Mouse (Mus musculus) lung, embryonic 16.5 days (tissue): ENCODE measurements around the gene Gm20481. TPM values are rescaled to one million over a fixed set of nuclear protein-coding genes. Genes with fewer than 3 reads are reported as not detected.
"Not testable (repeated sequence)": the region's sequence is repeated elsewhere in the genome, so short reads cannot be mapped to it uniquely, and the experiment has no call there.

Experiments used
- ATAC-seq: fragments of 200-750 bp; cut with Nextera tagmentation; 2 replicates; pipeline ENCODE4 v1.8.0; 2017; ENCODE audit warnings: low read depth, mild to moderate bottlenecking, moderate library complexity
- H3K27ac ChIP-seq: fragments of 300-500 bp; sonication (generic); 2 replicates; pipeline ENCODE4 v1.5.1; 2014; ENCODE audit warnings: mild to moderate bottlenecking, control low read depth, low read length
- H3K27me3 ChIP-seq: fragments of 300-500 bp; sonication (generic); 2 replicates; pipeline ENCODE4 v1.6.1; 2014; ENCODE audit warnings: low read depth, low read length, mixed read lengths; ENCODE audit not compliant: control insufficient read depth, insufficient read depth
- H3K36me3 ChIP-seq: fragments of 300-500 bp; sonication (generic); 2 replicates; pipeline ENCODE4 v1.6.1; 2014; ENCODE audit warnings: low read length; ENCODE audit not compliant: control insufficient read depth, insufficient read depth
- H3K4me1 ChIP-seq: fragments of 300-500 bp; sonication (generic); replicated peaks from 2 replicates; pipeline ENCODE4 v1.6.1; 2014; ENCODE audit warnings: low read length, mixed read lengths; ENCODE audit not compliant: control insufficient read depth, insufficient read depth
- H3K4me2 ChIP-seq: fragments of 300-500 bp; sonication (generic); 2 replicates; pipeline ENCODE4 v1.6.1; 2014; ENCODE audit warnings: low read depth, low read length, control low read depth
- H3K4me3 ChIP-seq: fragments of 300-500 bp; sonication (generic); 2 replicates; pipeline ENCODE4 v1.5.1; 2014; ENCODE audit warnings: mild to moderate bottlenecking, low read length, control low read depth
- H3K9ac ChIP-seq: fragments of 300-500 bp; sonication (generic); 2 replicates; pipeline ENCODE4 v1.6.1; 2014; ENCODE audit warnings: low read length, control low read depth
- H3K9me3 ChIP-seq: fragments of 300-500 bp; sonication (generic); 2 replicates; pipeline ENCODE4 v1.6.1; 2016; ENCODE audit warnings: low read length; ENCODE audit not compliant: control insufficient read depth
- WGBS: fragments of 180-500 bp; shearing (Covaris S2); extraction: QIAGEN DNeasy Blood & Tissue Kit; methylation state at CpG from one replicate; pipeline ENCODE4 v1.1.7; 2014; 5-methylcytosine and 5-hydroxymethylcytosine counted together
- polyA plus RNA-seq: library from polyadenylated mRNA; unstranded; fragments of >200 nt; fragmentation: Nextera tagmentation; extraction: Ambion mirVana; gene quantifications from 2 replicates; pipeline ENCODE4 v1.2.1, GENCODE M21; 2015

Gm20481 gene
- polyA plus RNA-seq, 1 experiment from 2014 or later, result not detected

- Histone ChIP-seq H3K4me1 (peaks cover 9% of the 10 kb centered on the region), H3K9me3 (no peaks in the 10 kb centered on the region), H3K4me2 (peak overlapping the region; percentile 77), H3K27me3 (no peaks in the 10 kb centered on the region), H3K9ac (peak overlapping the region; percentile 96), H3K36me3 (peaks cover 7% of the 10 kb centered on the region), H3K4me3 (peak overlapping the region; percentile 76), H3K27ac (peak overlapping the region; percentile 98)
- ATAC-seq, result no peak
- 5% methylated on average over 2 of the region's 2 CpGs for WGBS
These were observed 10.9 kb downstream of the Gm20481 start for GRCm38 (mm10) chr17:34980655-34981054.

GRCm38 (mm10) chr17:34981690-34982180, 12.0 kb downstream of the Gm20481 start, which contains the start of gene Lsm2:
Lsm2 (plus strand) TSS chr17:34981862.
- H3K9me3 ChIP-seq, result no peaks in the 10 kb centered on the region
- peak within 1 kb of the TSS; percentile 96 for H3K9ac ChIP-seq
- under 1% methylated on average over 58 of the region's 58 CpGs for WGBS
- H3K4me2 ChIP-seq, result peak within 1 kb of the TSS; percentile 77
- peaks cover 9% of the 10 kb centered on the region for H3K4me1 ChIP-seq
- H3K27ac ChIP-seq, result peak within 1 kb of the TSS; percentile 98
- peak; percentile 95 for ATAC-seq
- peaks cover 15% of the 10 kb centered on the region for H3K36me3 ChIP-seq
- H3K4me3 ChIP-seq, result peak within 1 kb of the TSS; percentile 76
- H3K27me3 ChIP-seq, result no peaks in the 10 kb centered on the region

DNA sequence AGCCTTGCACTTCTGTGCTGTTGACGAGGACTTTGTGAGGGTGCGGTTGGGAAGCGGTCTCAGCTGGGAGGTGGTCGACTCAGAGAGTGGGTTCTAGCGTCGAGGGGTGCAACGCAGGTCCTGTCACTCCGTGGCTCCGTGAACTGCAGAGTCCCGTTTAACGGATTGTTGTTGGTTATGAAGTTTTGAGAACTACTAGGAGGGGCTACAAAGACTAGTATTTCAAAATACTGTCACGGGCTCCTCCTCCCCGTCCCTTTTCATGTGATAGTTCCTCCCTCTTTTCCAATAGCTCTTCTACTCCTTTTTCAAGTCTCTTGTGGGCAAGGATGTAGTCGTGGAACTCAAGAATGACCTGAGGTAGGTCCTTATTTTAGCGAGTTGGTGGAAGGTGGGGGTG, 12.6 kb downstream of the Gm20481 start:
- Histone ChIP-seq H3K9ac (peak overlapping the region; percentile 96), H3K4me2 (peak overlapping the region; percentile 77), H3K4me1 (peaks cover 9% of the 10 kb centered on the region), H3K27ac (peak overlapping the region; percentile 98), H3K4me3 (peak overlapping the region; percentile 76), H3K27me3 (no peaks in the 10 kb centered on the region), H3K9me3 (no peaks in the 10 kb centered on the region), H3K36me3 (peaks cover 15% of the 10 kb centered on the region)
- WGBS, result under 1% methylated on average over 15 of the region's 15 CpGs
- peak; percentile 39 for ATAC-seq

DNA sequence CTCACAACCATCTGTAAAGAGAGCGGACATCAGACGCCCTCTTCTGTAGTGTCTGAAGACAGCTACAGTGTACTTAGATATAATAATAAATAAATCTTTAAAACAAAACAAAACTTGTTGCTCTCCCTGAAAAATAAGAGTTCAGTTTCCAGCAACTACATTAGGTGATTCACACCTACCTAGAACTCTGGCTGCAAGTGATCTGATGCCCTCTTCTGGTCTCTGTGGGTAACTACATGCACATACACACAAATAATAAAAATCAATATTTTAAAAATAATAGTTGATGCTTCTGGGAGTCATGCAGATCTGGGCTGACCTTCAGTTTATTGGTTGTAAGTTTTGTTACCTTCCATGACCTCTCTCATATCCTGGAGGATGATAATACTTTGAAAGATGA, 14.5 kb downstream of the Gm20481 start:
- no peaks in the 10 kb centered on the region for H3K27me3 ChIP-seq
- H3K4me1 ChIP-seq, result peaks cover 9% of the 10 kb centered on the region
- no peaks in the 10 kb centered on the region for H3K9me3 ChIP-seq
- no peak for ATAC-seq
- H3K36me3 ChIP-seq, result peaks cover 15% of the 10 kb centered on the region
- H3K4me2 ChIP-seq, result no peak overlapping the region
- no peak overlapping the region for H3K9ac ChIP-seq
- H3K27ac ChIP-seq, result no peak overlapping the region
- no peak overlapping the region for H3K4me3 ChIP-seq
- WGBS, result 82% methylated on average over 2 of the region's 2 CpGs

- Histone ChIP-seq H3K36me3 (peaks cover 12% of the 10 kb centered on the region), H3K27me3 (no peaks in the 10 kb centered on the region), H3K9ac (no peak overlapping the region), H3K4me1 (peaks cover 28% of the 10 kb centered on the region), H3K4me2 (no peak overlapping the region), H3K9me3 (no peaks in the 10 kb centered on the region), H3K4me3 (no peak overlapping the region), H3K27ac (no peak overlapping the region)
- no peak for ATAC-seq
These were observed 25.0 kb downstream of the Gm20481 start for GRCm38 (mm10) chr17:34994751-34995150.

GRCm38 (mm10) chr17:34995192-34995591, 25.5 kb downstream of the Gm20481 start:
- not testable (repeated sequence) for ATAC-seq, H3K9ac ChIP-seq, H3K4me3 ChIP-seq, H3K27ac ChIP-seq, H3K9me3 ChIP-seq, H3K4me2 ChIP-seq, H3K27me3 ChIP-seq
- peaks cover 12% of the 10 kb centered on the region for H3K36me3 ChIP-seq
- peaks cover 28% of the 10 kb centered on the region for H3K4me1 ChIP-seq
- 80% methylated on average over 4 of the region's 4 CpGs for WGBS

DNA sequence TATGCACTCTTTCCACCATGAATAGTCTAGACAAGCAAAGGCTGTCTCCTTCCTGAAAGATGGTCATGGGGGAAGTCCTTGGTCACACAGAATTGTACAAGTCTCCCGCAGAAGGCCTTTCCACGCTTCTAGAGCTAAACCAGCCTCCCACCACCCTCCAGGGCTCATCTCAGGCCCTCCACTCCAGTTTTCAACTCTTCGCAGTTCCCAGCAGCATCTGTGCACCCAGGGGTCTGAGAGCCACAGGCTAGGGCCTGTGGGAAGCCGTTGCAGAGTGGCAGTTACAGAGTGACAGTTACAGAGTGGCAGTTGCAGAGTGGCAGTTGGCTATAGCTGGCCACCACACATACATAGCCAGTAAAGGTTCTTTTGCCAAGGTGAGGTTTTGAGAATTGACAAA, 26.2 kb downstream of the Gm20481 start:
- peaks cover 28% of the 10 kb centered on the region for H3K4me1 ChIP-seq
- H3K4me2 ChIP-seq, ATAC-seq, H3K4me3 ChIP-seq, H3K27ac ChIP-seq, H3K27me3 ChIP-seq, H3K9me3 ChIP-seq, H3K9ac ChIP-seq: not testable (repeated sequence)
- peaks cover 12% of the 10 kb centered on the region for H3K36me3 ChIP-seq
- 97% methylated on average over 4 of the region's 4 CpGs for WGBS

- no peak for ATAC-seq
- peaks cover 28% of the 10 kb centered on the region for H3K4me1 ChIP-seq
- WGBS, result 84% methylated on average over 12 of the region's 14 CpGs
- H3K9ac ChIP-seq, result no peak overlapping the region
- H3K27me3 ChIP-seq, result no peaks in the 10 kb centered on the region
- H3K36me3 ChIP-seq, result peaks cover 8% of the 10 kb centered on the region
- H3K4me3 ChIP-seq, result peak overlapping the region; percentile 49
- no peaks in the 10 kb centered on the region for H3K9me3 ChIP-seq
- H3K4me2 ChIP-seq, result peak overlapping the region; percentile 98
- no peak overlapping the region for H3K27ac ChIP-seq
These were observed 26.9 kb downstream of the Gm20481 start for GRCm38 (mm10) chr17:34996411-34997141.

- H3K27me3 ChIP-seq, result no peaks in the 10 kb centered on the region
- H3K4me3 ChIP-seq, result peak overlapping the region; percentile 49
- peaks cover 8% of the 10 kb centered on the region for H3K36me3 ChIP-seq
- peaks cover 29% of the 10 kb centered on the region for H3K4me1 ChIP-seq
- peak overlapping the region; percentile 98 for H3K4me2 ChIP-seq
- 82% methylated on average over 5 of the region's 5 CpGs for WGBS
- H3K9ac ChIP-seq, result no peak overlapping the region
- no peak for ATAC-seq
- H3K9me3 ChIP-seq, result no peaks in the 10 kb centered on the region
- H3K27ac ChIP-seq, result no peak overlapping the region
These were observed 27.4 kb downstream of the Gm20481 start for GRCm38 (mm10) chr17:34997142-34997483.
